ENCODE assay signal across 29 mouse cellular contexts in genomic region chr11:18041589-18041988, GRCm38 (mm10).
"Had no signal": no experiment of that assay in that cellular context is flagged by ENCODE, and none has a peak within 500 bp of the region (broad histone marks: within the 10 kb centered on the region; RNA-seq: fewer than 3 reads in every experiment).

No protein-coding gene starts in this region.

- H3K4me3 ChIP-seq: gastrocnemius, adult 2 months; heart, adult 2 months; heart, embryonic 13.5 days; heart, embryonic 15.5 days; hindbrain, embryonic 13.5 days; hindbrain, embryonic 15.5 days; kidney, embryonic 15.5 days; left cerebral cortex, adult 2 months; limb, embryonic 10.5 days; limb, embryonic 12.5 days; liver, embryonic 13.5 days; liver, embryonic 15.5 days had no signal

- ATAC-seq: hindbrain, postnatal 0 days; intestine, embryonic 16.5 days had no signal

- H3K27me3 ChIP-seq: heart, embryonic 13.5 days; heart, embryonic 15.5 days; hindbrain, embryonic 13.5 days; hindbrain, embryonic 15.5 days; kidney, embryonic 15.5 days; limb, embryonic 12.5 days; liver, embryonic 13.5 days; liver, embryonic 15.5 days had no signal

- H3K4me1 ChIP-seq: heart, embryonic 13.5 days; heart, embryonic 15.5 days; hindbrain, embryonic 13.5 days; hindbrain, embryonic 15.5 days; kidney, embryonic 15.5 days; limb, embryonic 10.5 days; limb, embryonic 12.5 days; liver, embryonic 13.5 days; liver, embryonic 15.5 days had no signal

- H3K9ac ChIP-seq: heart, embryonic 13.5 days; heart, embryonic 15.5 days; hindbrain, embryonic 13.5 days; hindbrain, embryonic 15.5 days; kidney, embryonic 15.5 days; limb, embryonic 12.5 days; liver, embryonic 13.5 days; liver, embryonic 15.5 days had no signal

- H3K36me3 ChIP-seq: heart, embryonic 13.5 days; heart, embryonic 15.5 days; hindbrain, embryonic 13.5 days; hindbrain, embryonic 15.5 days; kidney, embryonic 15.5 days; limb, embryonic 10.5 days; limb, embryonic 12.5 days; liver, embryonic 13.5 days; liver, embryonic 15.5 days had no signal

- H3K27ac ChIP-seq: gastrocnemius, adult 2 months; heart, adult 2 months; heart, embryonic 13.5 days; heart, embryonic 15.5 days; hindbrain, embryonic 13.5 days; hindbrain, embryonic 15.5 days; hindbrain, postnatal 0 days; kidney, embryonic 15.5 days; kidney, postnatal 0 days; left cerebral cortex, adult 2 months; limb, embryonic 10.5 days; limb, embryonic 12.5 days; liver, embryonic 13.5 days; liver, embryonic 15.5 days had no signal

- DNase-seq: gastrocnemius, adult 2 months; gastrocnemius, postnatal 10 days; gastrocnemius, postnatal 25 days; heart, adult 11 months; heart, adult 2 months; heart, postnatal 14 days; heart, postnatal 36 days; kidney, adult 11 months; kidney, adult 2 months; kidney, adult 9 months; kidney, postnatal 14 days; kidney, postnatal 36 days; layer of hippocampus, adult 9-11 months; liver; liver, embryonic 13.5 days had no signal

- H3K4me2 ChIP-seq: heart, embryonic 11.5 days; heart, embryonic 13.5 days; heart, embryonic 15.5 days; hindbrain, embryonic 13.5 days; hindbrain, embryonic 15.5 days; kidney, embryonic 15.5 days; limb, embryonic 12.5 days; liver, embryonic 11.5 days; liver, embryonic 13.5 days; liver, embryonic 15.5 days had no signal

- H3K9me3 ChIP-seq: heart, embryonic 13.5 days; heart, embryonic 15.5 days; hindbrain, embryonic 13.5 days; hindbrain, embryonic 15.5 days; kidney, embryonic 15.5 days; limb, embryonic 10.5 days; limb, embryonic 12.5 days; liver, embryonic 13.5 days; liver, embryonic 15.5 days had no signal
